Mouse (Mus musculus) stomach, embryonic 15.5 days (tissue): ENCODE data around the gene Gm48552. TPM values are rescaled to one million over a fixed set of nuclear protein-coding genes. Genes with fewer than 3 reads are reported as not detected.

Source experiments
- ATAC-seq: fragments of 200-750 bp; cut with Nextera tagmentation; 2 replicates; pipeline ENCODE4 v1.8.0; 2017; ENCODE audit warnings: low read depth, moderate number of reproducible peaks, moderate TSS enrichment; ENCODE audit not compliant: insufficient read depth, low FRiP score
- H3K27ac ChIP-seq: fragments of 300-500 bp; sonication (generic); 2 replicates; pipeline ENCODE4 v1.5.1; 2015; ENCODE audit warnings: mild to moderate bottlenecking, inconsistent platforms
- H3K27me3 ChIP-seq: fragments of 300-500 bp; sonication (generic); replicated peaks from 2 replicates; pipeline ENCODE4 v1.6.1; 2015; ENCODE audit warnings: inconsistent platforms
- H3K36me3 ChIP-seq: fragments of 300-500 bp; sonication (generic); 2 replicates; pipeline ENCODE4 v1.6.1; 2015; ENCODE audit warnings: inconsistent platforms
- H3K4me1 ChIP-seq: fragments of 300-500 bp; sonication (generic); 2 replicates; pipeline ENCODE4 v1.6.1; 2015; ENCODE audit warnings: inconsistent platforms
- H3K4me2 ChIP-seq: fragments of 300-500 bp; sonication (generic); 2 replicates; pipeline ENCODE4 v1.6.1; 2015; ENCODE audit warnings: mild to moderate bottlenecking, inconsistent platforms
- H3K4me3 ChIP-seq: fragments of 300-500 bp; sonication (generic); replicated peaks from 2 replicates; pipeline ENCODE4 v1.5.1; 2015; ENCODE audit warnings: inconsistent platforms
- H3K9ac ChIP-seq: fragments of 300-500 bp; sonication (generic); 2 replicates; pipeline ENCODE4 v1.6.1; 2015; ENCODE audit warnings: inconsistent platforms
- H3K9me3 ChIP-seq: fragments of 300-500 bp; sonication (generic); 2 replicates; pipeline ENCODE4 v1.6.1; 2016; ENCODE audit warnings: inconsistent platforms
- WGBS: fragments of 180-500 bp; shearing (Covaris S2); methylation state at CpG from one replicate; pipeline ENCODE4 v1.1.7; 2015; 5-methylcytosine and 5-hydroxymethylcytosine counted together
- microRNA-seq: library from miRNA; unstranded; fragments of <30 nt; microRNA quantifications from one replicate; pipeline ENCODE4, GENCODE M21; 2016
- polyA plus RNA-seq: library from polyadenylated mRNA; unstranded; fragments of >200 nt; fragmentation: Nextera tagmentation; extraction: Ambion mirVana; gene quantifications from 2 replicates; pipeline ENCODE4 v1.2.1, GENCODE M21; 2015

The Gm48552 gene
- polyA plus RNA-seq, 1 experiment from 2014 or later: 1.4 TPM

DNA sequence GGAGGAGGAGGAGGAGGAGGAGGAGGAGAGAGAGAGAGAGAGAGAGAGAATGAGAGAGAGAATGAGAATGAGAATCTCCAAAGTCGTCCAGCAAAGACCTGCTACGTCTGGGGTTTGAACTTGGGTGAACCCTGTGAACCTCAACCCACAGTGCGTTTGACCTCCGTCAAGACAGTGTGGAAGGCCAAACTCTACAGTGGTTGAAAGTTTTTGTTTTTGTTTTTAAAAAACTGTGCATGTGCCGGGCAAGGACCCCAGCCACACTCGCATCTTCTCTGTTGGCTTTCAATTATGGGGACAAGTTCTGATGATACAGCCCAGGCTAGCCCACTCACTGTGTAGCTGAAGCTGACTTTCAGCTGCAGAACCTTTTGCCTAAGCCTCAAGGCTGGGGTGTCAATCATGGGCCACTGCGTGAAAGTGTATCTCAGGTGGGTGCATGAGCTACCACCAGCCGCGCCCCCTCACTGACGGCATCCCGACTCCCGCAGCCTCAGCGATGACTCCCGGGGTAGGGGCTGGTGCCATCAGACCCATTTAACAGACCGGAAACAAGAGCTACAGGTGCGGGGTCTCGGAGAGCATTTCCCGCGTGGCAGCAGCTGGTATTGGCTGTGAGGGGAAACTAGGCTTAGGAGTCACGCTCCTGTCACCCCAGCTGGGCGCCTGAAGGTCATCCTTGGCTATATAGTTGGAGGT lies 43.5 kb downstream of the Gm48552 start:
- H3K4me1 ChIP-seq: peaks cover 43% of the 10 kb centered on the region
- WGBS: 63% methylated on average over 21 of the region's 21 CpGs
- ATAC-seq: no peak; the same call in 1 of the 2 replicates
- no peak overlapping the region for H3K9ac ChIP-seq
- H3K4me2 ChIP-seq: peak overlapping the region; percentile 55
- H3K9me3 ChIP-seq: no peaks in the 10 kb centered on the region
- H3K27ac ChIP-seq: no peak overlapping the region
- H3K36me3 ChIP-seq: no peaks in the 10 kb centered on the region
- no peaks in the 10 kb centered on the region for H3K27me3 ChIP-seq
- peak overlapping the region; percentile 20; the same call in 1 of the 2 replicates for H3K4me3 ChIP-seq

DNA sequence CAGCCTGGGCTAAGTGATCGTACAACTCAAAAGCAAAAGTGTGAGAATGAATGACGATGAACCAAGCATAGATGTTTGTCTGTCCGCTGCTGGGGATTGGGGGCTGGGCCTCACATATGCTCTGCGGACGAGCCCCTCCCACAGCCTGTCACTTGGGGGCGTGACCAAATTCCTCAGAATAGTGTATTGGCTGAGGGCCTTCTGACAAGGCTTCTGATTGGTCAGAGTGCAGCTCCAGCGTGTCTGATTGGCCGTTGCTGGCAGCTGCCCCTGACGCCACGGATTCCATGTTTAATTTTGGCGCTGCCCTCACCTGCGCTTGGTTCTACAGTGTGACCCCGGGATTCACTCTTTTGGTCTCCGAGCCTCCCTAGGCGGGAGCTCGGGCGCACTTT lies 44.1 kb downstream of the Gm48552 start:
- Histone ChIP-seq H3K4me1 (peaks cover 41% of the 10 kb centered on the region), H3K27me3 (no peaks in the 10 kb centered on the region), H3K4me3 (peak overlapping the region; percentile 20), H3K27ac (no peak overlapping the region), H3K36me3 (no peaks in the 10 kb centered on the region), H3K9me3 (no peaks in the 10 kb centered on the region), H3K4me2 (peak overlapping the region; percentile 55), H3K9ac (no peak overlapping the region)
- 4% methylated on average over 17 of the region's 17 CpGs for WGBS
- ATAC-seq: peak; percentile 79

DNA sequence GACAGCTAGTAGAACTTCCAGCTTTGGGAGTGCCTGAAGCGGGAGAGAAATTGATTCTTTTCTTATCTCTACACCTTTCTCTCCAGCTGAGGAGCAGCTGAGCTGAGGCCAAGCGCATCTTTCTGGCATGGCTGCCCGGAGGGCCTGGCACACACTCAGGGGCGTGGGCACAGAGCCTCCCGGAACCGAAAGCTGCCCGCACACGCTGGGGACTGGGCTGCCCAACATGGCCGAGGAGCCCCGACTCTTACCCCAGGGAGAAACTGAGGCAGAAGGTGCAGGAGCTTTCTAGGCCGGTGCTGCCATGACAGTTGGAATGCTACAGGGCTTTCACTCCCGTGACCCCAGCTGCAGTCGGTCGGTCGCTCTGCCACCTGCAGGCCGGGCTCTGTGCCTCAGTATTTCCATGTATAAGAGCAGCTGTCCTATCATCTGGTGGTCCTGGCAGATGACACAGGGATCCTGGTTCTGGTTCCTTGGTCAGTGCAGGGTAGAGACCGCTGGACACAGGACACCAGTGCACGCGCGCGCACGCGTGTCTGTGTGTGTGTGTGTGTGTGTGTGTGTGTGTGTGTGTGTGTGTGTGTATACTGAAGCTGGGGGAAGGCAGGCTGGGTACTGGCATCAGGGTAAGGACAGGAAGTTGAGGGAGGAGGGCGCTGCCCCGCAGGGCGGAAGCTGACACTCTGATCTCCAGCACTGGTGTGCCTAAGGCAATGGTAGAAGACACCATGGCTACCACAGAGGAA lies 44.9 kb downstream of the Gm48552 start:
- Histone ChIP-seq H3K9ac (no peak overlapping the region), H3K27ac (peak overlapping the region; percentile 4; the same call in 1 of the 2 replicates), H3K27me3 (no peaks in the 10 kb centered on the region), H3K4me3 (no peak overlapping the region), H3K4me1 (peaks cover 41% of the 10 kb centered on the region), H3K9me3 (no peaks in the 10 kb centered on the region), H3K36me3 (no peaks in the 10 kb centered on the region), H3K4me2 (peak overlapping the region; percentile 55; the same call in 1 of the 2 replicates)
- no peak for ATAC-seq
- WGBS: 74% methylated on average over 26 of the region's 26 CpGs

DNA sequence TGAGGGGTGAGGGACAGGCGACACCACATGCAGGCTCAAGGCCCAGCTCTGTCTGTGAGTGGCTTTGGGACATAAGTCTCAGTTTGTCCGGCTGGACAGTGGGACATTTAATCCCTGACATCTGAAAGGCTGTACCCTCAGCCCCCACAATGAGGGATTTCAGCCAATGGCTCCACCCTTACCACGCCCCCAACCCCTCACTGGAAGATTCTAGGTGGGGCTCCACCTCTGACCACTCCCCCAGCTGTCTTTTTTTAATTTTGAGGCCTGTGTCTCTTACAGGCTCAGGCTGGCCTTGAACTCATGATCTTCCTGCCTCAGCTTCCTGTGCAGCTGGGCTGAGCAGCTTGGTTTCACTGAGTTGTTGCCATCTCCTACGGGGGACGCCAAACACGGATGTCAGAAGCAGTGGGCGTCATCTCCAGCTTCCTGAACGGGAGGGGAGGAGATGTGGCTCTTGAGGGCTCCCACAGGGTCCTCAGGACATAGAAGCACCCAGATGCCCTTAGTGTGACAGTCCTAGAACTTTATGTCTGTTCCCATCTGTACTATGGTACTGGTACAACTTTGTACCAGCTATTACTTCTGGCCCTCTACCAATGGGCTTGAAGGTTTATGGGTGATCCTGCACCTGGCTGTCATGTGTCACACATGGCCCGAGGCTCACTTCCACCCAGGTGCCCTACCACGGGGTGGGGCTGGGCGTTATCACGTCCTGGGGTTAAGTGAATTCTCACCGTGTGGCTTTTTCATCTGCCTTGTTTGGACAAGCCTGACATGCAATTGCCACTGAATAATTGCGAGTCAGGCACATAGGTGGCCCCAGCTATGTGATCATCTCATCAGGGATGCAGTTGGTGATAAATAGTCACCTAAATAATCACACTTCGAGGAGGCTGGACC lies 45.8 kb downstream of the Gm48552 start:
- 47% methylated on average over 15 of the region's 15 CpGs for WGBS
- peaks cover 40% of the 10 kb centered on the region for H3K4me1 ChIP-seq
- no peak for ATAC-seq

DNA sequence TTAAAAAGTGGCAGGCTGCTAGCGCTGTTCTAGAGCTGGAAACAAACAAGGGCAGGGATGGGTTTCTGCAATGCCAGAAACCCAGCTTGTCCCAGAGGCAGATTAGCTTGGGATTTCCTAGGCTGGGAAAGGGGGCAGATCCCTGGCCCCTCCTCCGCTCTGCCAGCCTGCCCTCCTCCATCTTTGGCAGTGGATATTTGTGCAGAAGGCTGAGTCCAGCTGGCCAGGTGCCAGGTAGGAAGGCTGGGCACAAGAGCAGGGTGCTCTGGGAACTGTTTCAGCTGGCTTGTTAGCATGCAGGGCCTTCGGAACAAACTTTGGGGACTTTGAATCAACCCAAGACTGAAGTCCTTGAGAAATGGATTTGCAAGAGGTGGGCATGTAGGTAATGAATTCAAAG lies 46.6 kb downstream of the Gm48552 start:
- no peaks in the 10 kb centered on the region for H3K36me3 ChIP-seq
- H3K9me3 ChIP-seq: no peaks in the 10 kb centered on the region
- peaks cover 37% of the 10 kb centered on the region for H3K4me1 ChIP-seq
- WGBS: 70% methylated on average over 3 of the region's 3 CpGs
- ATAC-seq: no peak
- H3K9ac ChIP-seq: no peak overlapping the region
- no peak overlapping the region for H3K4me2 ChIP-seq
- no peaks in the 10 kb centered on the region for H3K27me3 ChIP-seq
- no peak overlapping the region for H3K4me3 ChIP-seq
- H3K27ac ChIP-seq: peak overlapping the region; percentile 26; the same call in 1 of the 2 replicates

More for the DNA sequence above, 45.8 kb downstream of the Gm48552 start:
- H3K36me3 ChIP-seq: no peaks in the 10 kb centered on the region
- H3K9ac ChIP-seq: no peak overlapping the region
- no peaks in the 10 kb centered on the region for H3K27me3 ChIP-seq
- H3K9me3 ChIP-seq: no peaks in the 10 kb centered on the region
- H3K4me2 ChIP-seq: no peak overlapping the region
- no peak overlapping the region for H3K4me3 ChIP-seq
- peak overlapping the region; percentile 26; the same call in 1 of the 2 replicates for H3K27ac ChIP-seq

Small RNA genes lying within 50 kb of the gene (microRNA-seq; reads per million reads assigned to microRNA genes)
- gene Mir1191b (0.58 reads per million), gene Mir6913 (not detected)

Other genes with a start within 250 kb of the Gm48552 start
- 41.8 and 44.9 TPM in 2 replicates for gene Pias4, start 221.1 kb upstream of the Gm48552 start, polyA plus RNA-seq
- 517 and 544 TPM in 2 replicates for gene Eef2, start 212.4 kb upstream of the Gm48552 start, polyA plus RNA-seq
- 61.9 and 65.4 TPM in 2 replicates for gene Dapk3, start 206.0 kb upstream of the Gm48552 start, polyA plus RNA-seq
- gene 4930442H23Rik, start 205.2 kb upstream of the Gm48552 start, polyA plus RNA-seq: 0.10 TPM in 1 of 2 replicates, not detected in the other
- gene Nmrk2, start 187.0 kb upstream of the Gm48552 start, polyA plus RNA-seq: 0.18 and 0.26 TPM in 2 replicates
- gene Atcay, start 158.2 kb upstream of the Gm48552 start, polyA plus RNA-seq: 1.6 and 1.9 TPM in 2 replicates
- 8.8 and 10.4 TPM in 2 replicates for gene Zfr2, start 155.8 kb upstream of the Gm48552 start, polyA plus RNA-seq
- gene Matk, start 136.1 kb upstream of the Gm48552 start, polyA plus RNA-seq: 3.4 and 3.8 TPM in 2 replicates
- gene Mrpl54, start 122.1 kb upstream of the Gm48552 start, polyA plus RNA-seq: 217 and 233 TPM in 2 replicates
- 54.4 and 58.1 TPM in 2 replicates for gene Apba3, start 122.0 kb upstream of the Gm48552 start, polyA plus RNA-seq
- 32.6 and 38.7 TPM in 2 replicates for gene Tjp3, start 97.4 kb upstream of the Gm48552 start, polyA plus RNA-seq
- gene Pip5k1c, start 96.0 kb upstream of the Gm48552 start, polyA plus RNA-seq: 43.1 and 47.6 TPM in 2 replicates
- gene Cactin, start 67.9 kb upstream of the Gm48552 start, polyA plus RNA-seq: 40.5 and 40.9 TPM in 2 replicates
- gene Tbxa2r, start 60.3 kb upstream of the Gm48552 start, polyA plus RNA-seq: 23.5 and 25.3 TPM in 2 replicates
- 0.04 and 0.12 TPM in 2 replicates for gene Gipc3, start 45.7 kb upstream of the Gm48552 start, polyA plus RNA-seq
- 78.8 and 79.1 TPM in 2 replicates for gene Hmg20b, start 38.5 kb upstream of the Gm48552 start, polyA plus RNA-seq
- 12.8 and 13.6 TPM in 2 replicates for gene Mfsd12, start 31.5 kb upstream of the Gm48552 start, polyA plus RNA-seq
- 1.2 and 1.5 TPM in 2 replicates for gene 4930404N11Rik, start 23.2 kb upstream of the Gm48552 start, polyA plus RNA-seq
- gene Fzr1, start 10.5 kb upstream of the Gm48552 start, polyA plus RNA-seq: 88.5 and 90.5 TPM in 2 replicates
- gene Dohh, start 4.6 kb upstream of the Gm48552 start, polyA plus RNA-seq: 78.9 and 80.4 TPM in 2 replicates
- 2.9 and 3.3 TPM in 2 replicates for gene Gm48551, start 4.5 kb upstream of the Gm48552 start, polyA plus RNA-seq
- 59.5 and 77.5 TPM in 2 replicates for gene Smim24, start 4.0 kb downstream of the Gm48552 start, polyA plus RNA-seq
- 65.5 and 78.2 TPM in 2 replicates for gene Nfic, start 66.6 kb downstream of the Gm48552 start, polyA plus RNA-seq
- gene Celf5, start 93.7 kb downstream of the Gm48552 start, polyA plus RNA-seq: 1.7 and 1.8 TPM in 2 replicates
- 83.9 and 93.7 TPM in 2 replicates for gene Ncln, start 107.4 kb downstream of the Gm48552 start, polyA plus RNA-seq
- 1.4 and 1.6 TPM in 2 replicates for gene S1pr4, start 111.1 kb downstream of the Gm48552 start, polyA plus RNA-seq
- 4.4 and 5.8 TPM in 2 replicates for gene Gna15, start 135.2 kb downstream of the Gm48552 start, polyA plus RNA-seq
- 113 and 134 TPM in 2 replicates for gene Gna11, start 156.2 kb downstream of the Gm48552 start, polyA plus RNA-seq
- gene Aes, start 170.5 kb downstream of the Gm48552 start, polyA plus RNA-seq: 692 and 697 TPM in 2 replicates
- 28.8 and 35.6 TPM in 2 replicates for gene Tle2, start 185.6 kb downstream of the Gm48552 start, polyA plus RNA-seq
- gene Tle6, start 212.1 kb downstream of the Gm48552 start, polyA plus RNA-seq: 31.2 and 42.1 TPM in 2 replicates
- gene BC025920, start 217.3 kb downstream of the Gm48552 start, polyA plus RNA-seq: 0.55 and 0.71 TPM in 2 replicates
- gene Sirt6, start 238.8 kb downstream of the Gm48552 start, polyA plus RNA-seq: 32.9 and 33.3 TPM in 2 replicates
- 10.9 and 12.6 TPM in 2 replicates for gene Ankrd24, start 239.5 kb downstream of the Gm48552 start, polyA plus RNA-seq